Mouse (Mus musculus) heart, embryonic 11.5 days (tissue): ENCODE results near the gene Tulp4. TPM values are rescaled to one million over a fixed set of nuclear protein-coding genes. Genes with fewer than 3 reads are reported as not detected.
A peak's percentile ranks its signal among the peaks of the same experiment; 100 is the strongest.
"Not testable (repeated sequence)": the region's sequence is repeated elsewhere in the genome, so short reads cannot be mapped to it uniquely, and the experiment has no call there.

Experiments
- ATAC-seq: fragments of 200-750 bp; cut with Nextera tagmentation; replicated peaks from 2 replicates; pipeline ENCODE4 v1.8.0; 2017; ENCODE audit warnings: moderate library complexity; ENCODE audit not compliant: insufficient number of reproducible peaks, low FRiP score, low TSS enrichment
- H3K27ac ChIP-seq: fragments of 300-500 bp; sonication (generic); 2 replicates; pipeline ENCODE4 v1.5.1; 2014; ENCODE audit warnings: mild to moderate bottlenecking, low read depth, low read length
- H3K27me3 ChIP-seq: fragments of 300-500 bp; sonication (generic); 2 replicates; pipeline ENCODE4 v1.6.1; 2014; ENCODE audit warnings: mild to moderate bottlenecking, low read length, mixed read lengths; ENCODE audit not compliant: control insufficient read depth, insufficient read depth
- H3K36me3 ChIP-seq: fragments of 300-500 bp; sonication (generic); 2 replicates; pipeline ENCODE4 v1.6.1; 2014; ENCODE audit warnings: mild to moderate bottlenecking, low read length, moderate library complexity, mixed read lengths; ENCODE audit not compliant: control insufficient read depth, insufficient read depth
- H3K4me1 ChIP-seq: fragments of 300-500 bp; sonication (generic); 2 replicates; pipeline ENCODE4 v1.6.1; 2014; ENCODE audit warnings: low read length; ENCODE audit not compliant: control insufficient read depth, insufficient read depth
- H3K4me2 ChIP-seq: fragments of 300-500 bp; sonication (generic); 2 replicates; pipeline ENCODE4 v1.6.1; 2014; ENCODE audit warnings: mild to moderate bottlenecking, moderate library complexity
- H3K4me3 ChIP-seq: fragments of 300-500 bp; sonication (generic); 2 replicates; pipeline ENCODE4 v1.5.1; 2014; ENCODE audit warnings: low read depth, low read length
- H3K9ac ChIP-seq: fragments of 300-500 bp; sonication (generic); 2 replicates; pipeline ENCODE4 v1.6.1; 2014; ENCODE audit warnings: mild to moderate bottlenecking, low read depth, low read length, moderate library complexity
- H3K9me3 ChIP-seq: fragments of 300-500 bp; sonication (generic); replicated peaks from 2 replicates; pipeline ENCODE4 v1.6.1; 2016; ENCODE audit warnings: low read length; ENCODE audit not compliant: control insufficient read depth
- WGBS: fragments of 180-500 bp; shearing (Covaris S2); extraction: QIAGEN DNeasy Blood & Tissue Kit; methylation state at CpG from one replicate; pipeline ENCODE4 v1.1.7; 2014; ENCODE audit not compliant: insufficient replicate concordance; 5-methylcytosine and 5-hydroxymethylcytosine counted together
- polyA plus RNA-seq: library from polyadenylated mRNA; unstranded; fragments of >200 nt; fragmentation: Nextera tagmentation; extraction: Ambion mirVana; gene quantifications from 2 replicates; pipeline ENCODE4 v1.2.1, GENCODE M21; 2014

The Tulp4 gene
- polyA plus RNA-seq, 1 experiment from 2014 or later: 79.0 TPM

DNA sequence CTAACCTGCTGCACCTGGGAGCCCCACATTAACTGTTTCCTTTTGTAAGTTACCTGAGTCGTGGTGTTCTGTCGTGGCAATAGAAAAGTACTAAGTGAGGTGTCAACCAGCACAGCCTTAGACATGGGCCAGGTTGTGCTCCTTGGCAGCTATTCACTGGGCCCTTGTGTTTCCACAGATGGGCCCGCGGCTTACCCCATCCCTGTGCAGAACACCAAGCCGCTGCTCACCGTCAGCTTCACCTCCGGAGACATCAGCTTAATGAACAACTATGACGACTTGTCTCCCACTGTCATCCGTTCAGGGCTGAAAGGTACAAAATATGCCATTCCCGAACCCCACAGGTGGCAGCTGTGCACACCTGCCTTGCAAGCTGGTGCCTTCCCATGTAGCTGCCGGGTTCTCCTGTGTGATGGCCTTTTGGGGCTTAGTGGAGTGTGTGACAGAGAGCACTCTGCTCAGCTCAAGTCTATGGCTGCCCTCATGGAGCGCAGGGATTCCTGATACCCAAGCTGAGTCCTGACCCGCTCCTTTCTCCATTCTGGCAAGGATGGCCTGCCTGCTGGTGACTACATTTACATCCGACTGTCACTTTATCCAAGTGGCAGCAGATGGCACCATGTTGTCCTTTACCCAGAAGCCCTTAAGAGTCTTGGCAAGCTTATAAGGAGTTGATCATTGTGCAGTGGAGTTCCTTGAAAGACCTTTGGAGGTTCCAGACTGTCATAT, 95.4 kb downstream of the Tulp4 start:
- ATAC-seq: no peak

GRCm38 (mm10) chr17:6202389-6203110, 96.3 kb downstream of the Tulp4 start:
- H3K27ac ChIP-seq: no peak overlapping the region
- H3K4me2 ChIP-seq: no peak overlapping the region
- H3K27me3 ChIP-seq: no peaks in the 10 kb centered on the region
- H3K4me3 ChIP-seq: no peak overlapping the region
- no peak overlapping the region for H3K9ac ChIP-seq
- WGBS: 71% methylated on average over 14 of the region's 14 CpGs
- ATAC-seq: no peak
- H3K4me1 ChIP-seq: peaks cover 12% of the 10 kb centered on the region
- H3K36me3 ChIP-seq: no peaks in the 10 kb centered on the region; the same call in 1 of the 2 replicates
- no peaks in the 10 kb centered on the region for H3K9me3 ChIP-seq

More for the DNA sequence above, 95.4 kb downstream of the Tulp4 start:
- Histone ChIP-seq H3K27ac (no peak overlapping the region), H3K9ac (no peak overlapping the region), H3K9me3 (no peaks in the 10 kb centered on the region), H3K4me2 (no peak overlapping the region), H3K4me1 (peaks cover 12% of the 10 kb centered on the region), H3K4me3 (no peak overlapping the region), H3K36me3 (no peaks in the 10 kb centered on the region; the same call in 1 of the 2 replicates), H3K27me3 (no peaks in the 10 kb centered on the region)
- WGBS: 89% methylated on average over 14 of the region's 14 CpGs

- WGBS: 68% methylated on average over 7 of the region's 7 CpGs
- no peaks in the 10 kb centered on the region for H3K27me3 ChIP-seq
- no peak overlapping the region for H3K9ac ChIP-seq
- H3K9me3 ChIP-seq: no peaks in the 10 kb centered on the region
- no peak overlapping the region for H3K4me2 ChIP-seq
- H3K4me1 ChIP-seq: peaks cover 12% of the 10 kb centered on the region
- H3K36me3 ChIP-seq: no peaks in the 10 kb centered on the region; the same call in 1 of the 2 replicates
- ATAC-seq: no peak
- H3K27ac ChIP-seq: peak overlapping the region; percentile 10; the same call in 1 of the 2 replicates
- no peak overlapping the region for H3K4me3 ChIP-seq
Measured at GRCm38 (mm10) chr17:6203126-6203525, 96.9 kb downstream of the Tulp4 start.

GRCm38 (mm10) chr17:6203795-6204194, 97.6 kb downstream of the Tulp4 start:
- WGBS: 32% methylated on average over 4 of the region's 4 CpGs
- H3K27ac ChIP-seq: peak overlapping the region; percentile 57; the same call in 1 of the 2 replicates

DNA sequence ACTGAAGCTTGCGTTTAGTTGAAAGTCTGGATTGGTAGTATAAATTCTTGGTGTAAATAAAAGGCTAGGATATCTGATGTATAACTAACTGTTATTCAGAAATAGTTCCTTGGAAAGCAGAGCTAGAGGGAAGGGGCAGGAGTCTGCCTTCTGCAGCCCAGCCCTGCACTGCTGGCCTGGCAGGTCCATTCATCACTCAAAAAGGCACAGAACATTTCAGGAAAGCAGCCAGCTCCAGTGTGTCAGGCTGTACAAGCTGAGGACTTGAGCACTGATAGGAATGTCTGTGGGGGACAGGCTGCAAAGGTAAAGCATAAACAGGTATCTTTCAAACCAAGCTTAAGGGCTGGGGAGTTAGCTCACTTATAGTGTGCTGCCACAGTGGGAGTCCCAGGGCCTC, 105.5 kb downstream of the Tulp4 start:
- no peak for ATAC-seq
- 76% methylated on average over 1 of the region's 1 CpGs for WGBS
- H3K27ac ChIP-seq: 0 out of 2 replicates have a peak overlapping the region, but pooled peaks have one; percentile 12
- no peaks in the 10 kb centered on the region for H3K27me3 ChIP-seq
- H3K4me2 ChIP-seq: no peak overlapping the region
- H3K4me3 ChIP-seq: no peak overlapping the region
- H3K4me1 ChIP-seq: peaks cover 9% of the 10 kb centered on the region
- peaks cover 9% of the 10 kb centered on the region for H3K36me3 ChIP-seq
- H3K9me3 ChIP-seq: no peaks in the 10 kb centered on the region
- H3K9ac ChIP-seq: no peak overlapping the region

More at GRCm38 (mm10) chr17:6203795-6204194, 97.6 kb downstream of the Tulp4 start:
- H3K27me3 ChIP-seq: no peaks in the 10 kb centered on the region
- no peak overlapping the region for H3K4me2 ChIP-seq
- H3K36me3 ChIP-seq: no peaks in the 10 kb centered on the region; the same call in 1 of the 2 replicates
- ATAC-seq: no peak
- no peaks in the 10 kb centered on the region for H3K9me3 ChIP-seq
- peaks cover 12% of the 10 kb centered on the region for H3K4me1 ChIP-seq
- no peak overlapping the region for H3K4me3 ChIP-seq
- H3K9ac ChIP-seq: no peak overlapping the region

DNA sequence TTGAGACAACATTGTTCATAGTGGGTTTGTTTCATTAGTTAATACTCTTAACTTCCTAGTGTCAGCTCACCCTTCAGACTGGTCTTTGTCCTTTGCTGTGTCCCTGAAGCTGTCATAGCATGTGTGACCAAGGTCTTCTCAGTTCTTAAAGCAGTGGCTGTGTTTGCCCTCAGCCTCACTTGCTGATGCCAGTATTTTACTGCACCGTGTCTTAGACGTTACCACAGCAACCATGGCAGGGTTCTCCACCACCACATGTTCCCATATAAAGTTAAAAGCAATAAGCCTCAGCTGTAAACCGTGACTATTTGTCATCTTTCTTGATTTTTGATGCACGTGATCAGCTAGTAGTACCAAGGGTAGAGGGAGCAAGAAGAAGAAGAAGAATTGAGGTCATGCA, 109.4 kb downstream of the Tulp4 start:
- ATAC-seq: no peak
- 85% methylated on average over 4 of the region's 4 CpGs for WGBS
- no peak overlapping the region for H3K4me3 ChIP-seq
- H3K9ac ChIP-seq: no peak overlapping the region
- H3K9me3 ChIP-seq: no peaks in the 10 kb centered on the region
- H3K4me2 ChIP-seq: no peak overlapping the region
- H3K36me3 ChIP-seq: peaks cover 9% of the 10 kb centered on the region
- no peaks in the 10 kb centered on the region for H3K27me3 ChIP-seq
- peak overlapping the region; percentile 73; the same call in 1 of the 2 replicates for H3K27ac ChIP-seq
- H3K4me1 ChIP-seq: peaks cover 9% of the 10 kb centered on the region

GRCm38 (mm10) chr17:6216514-6216913, 110.3 kb downstream of the Tulp4 start:
- Histone ChIP-seq H3K27me3 (no peaks in the 10 kb centered on the region), H3K9me3 (no peaks in the 10 kb centered on the region), H3K9ac (no peak overlapping the region), H3K27ac (peak overlapping the region; percentile 74), H3K36me3 (peaks cover 9% of the 10 kb centered on the region), H3K4me3 (no peak overlapping the region), H3K4me1 (peaks cover 6% of the 10 kb centered on the region), H3K4me2 (no peak overlapping the region)
- ATAC-seq: peak; percentile 26; the same call in 1 of the 2 replicates
- 82% methylated on average over 10 of the region's 10 CpGs for WGBS

DNA sequence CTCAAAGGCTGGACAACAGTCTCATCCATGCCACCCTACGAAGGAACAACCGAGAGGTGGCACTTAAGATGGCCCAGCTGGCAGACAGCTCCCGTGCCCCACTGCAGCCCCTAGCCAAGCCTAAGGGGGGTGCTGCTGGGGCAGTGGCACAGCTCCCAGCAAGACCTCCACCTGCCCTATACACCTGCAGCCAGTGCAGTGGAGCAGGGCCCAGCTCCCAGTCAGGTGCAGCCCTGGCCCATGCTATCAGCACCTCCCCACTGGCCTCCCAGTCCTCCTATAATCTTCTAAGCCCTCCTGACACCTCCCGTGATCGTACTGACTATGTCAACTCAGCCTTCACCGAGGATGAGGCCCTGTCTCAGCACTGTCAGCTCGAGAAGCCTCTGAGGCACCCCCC, 126.4 kb downstream of the Tulp4 start:
- not testable (repeated sequence) for ATAC-seq, H3K9ac ChIP-seq, H3K4me3 ChIP-seq, H3K4me2 ChIP-seq, H3K27ac ChIP-seq, H3K36me3 ChIP-seq, H3K4me1 ChIP-seq, H3K27me3 ChIP-seq, H3K9me3 ChIP-seq
- WGBS: no CpG with 5 or more reads among the region's 7 CpGs
